Mouse (Mus musculus): ENCODE results near the gene Gm11437.

DNA sequence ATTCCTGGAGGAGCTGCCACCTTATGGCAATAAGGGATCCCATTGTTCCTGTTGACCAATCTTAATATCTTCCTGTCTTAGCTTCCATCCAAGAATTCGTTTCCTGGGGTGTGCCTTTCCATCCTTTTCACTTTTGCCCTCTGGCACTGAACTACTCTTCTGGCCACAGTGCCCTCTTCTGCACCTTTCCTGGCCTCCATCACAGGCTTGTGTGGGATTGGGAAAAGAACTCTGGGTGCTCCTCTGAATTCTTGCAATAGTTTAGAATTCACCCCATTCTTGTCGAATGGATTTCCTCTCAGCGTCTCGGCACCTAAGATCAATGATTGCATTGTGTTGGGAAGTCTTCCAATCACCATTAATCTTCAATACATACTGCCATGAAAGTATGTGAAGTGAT, 11.3 kb upstream of the Gm11437 start:
- TF ChIP-seq CTCF (IDR thresholded peaks at IDR 0.05; ENCODE audit: insufficient read depth, low read length) (no peak), POLR2A (IDR thresholded peaks at IDR 0.05; ENCODE audit: borderline replicate concordance, extremely low read depth, low read depth, low read length) (no peak)
